In the genomic region with DNA sequence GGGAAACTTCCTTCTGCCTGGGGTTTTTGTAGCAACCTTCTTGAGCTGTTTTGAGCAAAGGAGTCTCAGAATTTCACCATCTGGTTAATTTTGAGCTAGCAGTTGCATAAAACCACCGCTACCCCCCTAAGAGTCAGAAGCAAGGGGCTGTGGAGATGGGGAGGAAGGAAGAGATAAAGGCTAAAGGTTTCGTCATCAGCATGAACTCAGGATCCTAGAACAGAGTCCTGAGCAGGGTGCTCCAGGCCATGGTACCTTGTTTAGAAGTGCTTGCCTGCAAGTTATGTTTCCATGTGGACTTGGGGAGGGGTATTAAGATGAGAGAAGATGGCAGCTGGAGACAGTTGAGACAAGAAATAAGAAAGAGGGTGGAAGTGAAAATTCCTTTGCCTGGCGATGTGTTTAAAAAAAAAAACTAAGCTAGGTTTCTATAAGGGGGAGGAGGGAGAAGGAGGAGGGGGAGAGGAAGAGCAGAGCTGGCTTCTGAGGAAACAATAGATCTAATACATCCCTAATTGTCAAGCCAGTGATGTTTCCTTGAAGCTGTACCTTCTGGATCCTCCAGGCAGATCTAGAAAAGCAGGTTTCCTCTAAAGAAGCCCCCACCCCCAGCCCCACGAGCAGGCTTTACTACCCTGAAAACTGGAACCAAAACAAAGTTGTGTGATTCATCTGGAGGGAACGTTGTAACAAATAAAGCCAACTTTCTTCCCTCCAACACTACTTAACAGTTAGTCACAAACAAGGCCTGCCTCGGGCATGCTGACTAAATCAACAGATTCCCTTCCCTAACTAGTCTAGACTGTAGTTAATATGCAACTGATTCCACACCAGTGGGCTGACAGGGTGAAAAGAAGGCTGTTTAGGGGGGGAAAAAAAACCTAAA, we compare ENCODE assay signal across 8 mouse cellular contexts. TPM values are rescaled to one million over a fixed set of nuclear protein-coding genes. Genes with fewer than 3 reads are reported as not detected.
A peak's percentile ranks its signal among the peaks of the same experiment; 100 is the strongest.
DNase-seq lines count a peak whose midpoint lies in the region; ATAC-seq and TF ChIP-seq lines count a peak whose summit lies in the region.

No protein-coding gene starts in this region.

- TF ChIP-seq POLR2A in myocyte (IDR thresholded peaks at IDR 0.05; ENCODE audit: insufficient read length, low read depth) = no peak

- peak overlapping the region; percentile 95 for H3ac ChIP-seq in myocyte (ENCODE audit: control insufficient read depth, insufficient read length)

- peak overlapping the region; percentile 75 for H3K4me3 ChIP-seq in neural tube, embryonic 11.5 days (ENCODE audit: low read depth, low read length)
- H3K4me3 ChIP-seq in embryonic facial prominence, embryonic 13.5 days = peak overlapping the region; percentile 72
- H3K4me3 ChIP-seq in hindbrain, embryonic 10.5 days = peak overlapping the region; percentile 80
- 0 out of 2 replicates have a peak overlapping the region, but pooled peaks have one; percentile 68 for H3K4me3 ChIP-seq in limb, embryonic 12.5 days (replicated peaks)
- H3K4me3 ChIP-seq in myocyte = peak overlapping the region; percentile 98

- no peak for DNase-seq in neural tube, embryonic 11.5 days (ENCODE audit: low spot score)
- no peak for DNase-seq in neural tube, embryonic 10.5 days (ENCODE audit: extremely low spot score, low spot score)
- DNase-seq in hindbrain, embryonic 10.5 days (ENCODE audit: low spot score) = no peak
- DNase-seq in spleen, postnatal 4 days (ENCODE audit: low spot score in 2 of 2) = no peak

- no peak for ATAC-seq in neural tube, embryonic 11.5 days (ENCODE audit: insufficient read depth, low FRiP score, low TSS enrichment)
- ATAC-seq in embryonic facial prominence, embryonic 13.5 days (ENCODE audit: insufficient number of reproducible peaks, insufficient read depth, low FRiP score, low TSS enrichment, low read depth) = no peak
- ATAC-seq in limb, embryonic 12.5 days (ENCODE audit: insufficient number of reproducible peaks, insufficient read depth, low FRiP score, low TSS enrichment, low read depth) = no peak
- no peak for ATAC-seq in erythroblast, adult 5-6 weeks (replicated peaks; ENCODE audit: low FRiP score, poor library complexity, severe bottlenecking)

- H3K4me2 ChIP-seq in neural tube, embryonic 11.5 days (ENCODE audit: low read depth) = peak overlapping the region; percentile 66
- H3K4me2 ChIP-seq in embryonic facial prominence, embryonic 13.5 days = peak overlapping the region; percentile 74
- peak overlapping the region; percentile 75 for H3K4me2 ChIP-seq in limb, embryonic 12.5 days
- H3K4me2 ChIP-seq in myocyte (ENCODE audit: low read depth) = peak overlapping the region; percentile 83

- 47% methylated on average over 6 of the region's 6 CpGs for WGBS in neural tube, embryonic 11.5 days
- WGBS in embryonic facial prominence, embryonic 13.5 days = 26% methylated on average over 6 of the region's 6 CpGs
- WGBS in hindbrain, embryonic 10.5 days = 49% methylated on average over 6 of the region's 6 CpGs
- 49% methylated on average over 6 of the region's 6 CpGs for WGBS in limb, embryonic 12.5 days

- peaks cover 7% of the 10 kb centered on the region for H3K4me1 ChIP-seq in neural tube, embryonic 11.5 days (ENCODE audit: control insufficient read depth, insufficient read depth, low read length)
- H3K4me1 ChIP-seq in embryonic facial prominence, embryonic 13.5 days = peaks cover 25% of the 10 kb centered on the region
- H3K4me1 ChIP-seq in hindbrain, embryonic 10.5 days (replicated peaks) = peaks cover 50% of the 10 kb centered on the region
- peaks cover 39% of the 10 kb centered on the region for H3K4me1 ChIP-seq in limb, embryonic 12.5 days (replicated peaks)

- no peaks in the 10 kb centered on the region for H3K9me3 ChIP-seq in neural tube, embryonic 11.5 days (ENCODE audit: control insufficient read depth, low read length)
- no peaks in the 10 kb centered on the region for H3K9me3 ChIP-seq in embryonic facial prominence, embryonic 13.5 days
- no peaks in the 10 kb centered on the region for H3K9me3 ChIP-seq in hindbrain, embryonic 10.5 days
- H3K9me3 ChIP-seq in limb, embryonic 12.5 days = no peaks in the 10 kb centered on the region

- H3K27ac ChIP-seq in neural tube, embryonic 11.5 days (ENCODE audit: low read depth, low read length) = peak overlapping the region; percentile 100
- H3K27ac ChIP-seq in embryonic facial prominence, embryonic 13.5 days = peak overlapping the region; percentile 100; the same call in 1 of the 2 replicates
- peak overlapping the region; percentile 100 for H3K27ac ChIP-seq in hindbrain, embryonic 10.5 days
- no peak overlapping the region for H3K27ac ChIP-seq in limb, embryonic 12.5 days

- H3K27me3 ChIP-seq in neural tube, embryonic 11.5 days (ENCODE audit: control insufficient read depth, insufficient read depth, low read length) = no peaks in the 10 kb centered on the region
- no peaks in the 10 kb centered on the region for H3K27me3 ChIP-seq in embryonic facial prominence, embryonic 13.5 days
- H3K27me3 ChIP-seq in hindbrain, embryonic 10.5 days (ENCODE audit: insufficient read depth, poor library complexity, severe bottlenecking) = no peaks in the 10 kb centered on the region
- no peaks in the 10 kb centered on the region for H3K27me3 ChIP-seq in limb, embryonic 12.5 days
- no peaks in the 10 kb centered on the region for H3K27me3 ChIP-seq in myocyte (ENCODE audit: control insufficient read depth, insufficient read depth, insufficient read length)

- H3K79me2 ChIP-seq in myocyte (ENCODE audit: control insufficient read depth, insufficient read depth) = peaks cover 75% of the 10 kb centered on the region

- peak overlapping the region; percentile 71 for H3K9ac ChIP-seq in neural tube, embryonic 11.5 days (ENCODE audit: low read length)
- H3K9ac ChIP-seq in embryonic facial prominence, embryonic 13.5 days = 0 out of 2 replicates have a peak overlapping the region, but pooled peaks have one; percentile 81
- H3K9ac ChIP-seq in limb, embryonic 12.5 days (replicated peaks) = no peak overlapping the region

- no peaks in the 10 kb centered on the region for H3K36me3 ChIP-seq in neural tube, embryonic 11.5 days (ENCODE audit: control insufficient read depth, insufficient read depth, low read length)
- no peaks in the 10 kb centered on the region for H3K36me3 ChIP-seq in embryonic facial prominence, embryonic 13.5 days
- H3K36me3 ChIP-seq in hindbrain, embryonic 10.5 days = no peaks in the 10 kb centered on the region
- H3K36me3 ChIP-seq in limb, embryonic 12.5 days = no peaks in the 10 kb centered on the region
- H3K36me3 ChIP-seq in myocyte (ENCODE audit: control insufficient read depth, insufficient read depth) = no peaks in the 10 kb centered on the region

TF ChIP-seq in myocyte, 11 proteins besides CTCF, POLR2A, EP300 and RAD21:
- TF ChIP-seq MYOG (IDR thresholded peaks at IDR 0.05; ENCODE audit: control insufficient read depth in 1 of 3, insufficient read depth in 1 of 3, insufficient read length in 2 of 3, low read depth in 2 of 3) (no peak), REST (IDR thresholded peaks at IDR 0.05; ENCODE audit: insufficient read depth, insufficient read length) (no peak), SRF (IDR thresholded peaks at IDR 0.05; ENCODE audit: control insufficient read depth, insufficient read length, low read depth) (no peak), USF1 (IDR thresholded peaks at IDR 0.05; ENCODE audit: low read depth) (no peak), TCF3 (IDR thresholded peaks at IDR 0.05; ENCODE audit: insufficient read length, low read depth) (no peak), CEBPB (IDR thresholded peaks at IDR 0.05; ENCODE audit: insufficient read depth, poor library complexity, severe bottlenecking) (no peak), MYOD1 (IDR thresholded peaks at IDR 0.05; ENCODE audit: control insufficient read depth in 1 of 3, insufficient read length in 2 of 3, low read depth in 2 of 3) (no peak), MAX (IDR thresholded peaks at IDR 0.05; ENCODE audit: low read depth) (no peak), E2F4 (IDR thresholded peaks at IDR 0.05; ENCODE audit: insufficient read depth) (no peak), POLR2AphosphoS2 (IDR thresholded peaks at IDR 0.05; ENCODE audit: insufficient read length, low read depth) (no peak), TCF12 (IDR thresholded peaks at IDR 0.05; ENCODE audit: insufficient read depth, poor library complexity, severe bottlenecking) (no peak)

RNA-seq across cellular contexts. Expression of a gene that starts 3.6 kb away (rescaled TPM):
- polyA plus RNA-seq in neural tube, embryonic 11.5 days (2014; fragmentation: Nextera tagmentation; extraction: Ambion mirVana) = 31.6 and 35.5 TPM in 2 replicates
- 19.5 and 23.5 TPM in 2 replicates for polyA plus RNA-seq in embryonic facial prominence, embryonic 13.5 days (2015; fragmentation: Nextera tagmentation; extraction: Ambion mirVana)
- 21.7 and 28.3 TPM in 2 replicates for polyA plus RNA-seq in hindbrain, embryonic 10.5 days (2016; fragmentation: Nextera tagmentation; extraction: Ambion mirVana)
- 13.7 and 13.9 TPM in 2 replicates for polyA plus RNA-seq in limb, embryonic 12.5 days (2016; fragmentation: Nextera tagmentation; extraction: Ambion mirVana)
- 3.9 TPM for polyA plus RNA-seq in myocyte (2012; fragmentation: generic; extraction: Trizol)
- total RNA-seq in erythroblast, adult 5-6 weeks (2015; ENCODE audit: low replicate concordance) = 6.1 and 7.3 TPM in 2 replicates
- total RNA-seq in erythroblast, adult 5-6 weeks (2017; ENCODE audit: low replicate concordance) = 2.4 and 4.1 TPM in 2 replicates
